Mouse (Mus musculus) neural tube, embryonic 12.5 days (tissue): ENCODE measurements around the gene Mrpl24. TPM values are rescaled to one million over a fixed set of nuclear protein-coding genes. Genes with fewer than 3 reads are reported as not detected.

ENCODE experiments used
- ATAC-seq: fragments of 200-750 bp; cut with Nextera tagmentation; 2 replicates; pipeline ENCODE4 v1.8.0; 2017; ENCODE audit warnings: low read depth, mild to moderate bottlenecking, moderate TSS enrichment, moderate library complexity; ENCODE audit not compliant: low FRiP score
- H3K27ac ChIP-seq: fragments of 300-500 bp; sonication (generic); 2 replicates; pipeline ENCODE4 v1.5.1; 2016
- H3K27me3 ChIP-seq: fragments of 300-500 bp; sonication (generic); replicated peaks from 2 replicates; pipeline ENCODE4 v1.6.1; 2016; ENCODE audit warnings: mild to moderate bottlenecking
- H3K36me3 ChIP-seq: fragments of 300-500 bp; sonication (generic); 2 replicates; pipeline ENCODE4 v1.6.1; 2016; ENCODE audit warnings: mild to moderate bottlenecking
- H3K4me1 ChIP-seq: fragments of 300-500 bp; sonication (generic); 2 replicates; pipeline ENCODE4 v1.6.1; 2016
- H3K4me2 ChIP-seq: fragments of 300-500 bp; sonication (generic); replicated peaks from 2 replicates; pipeline ENCODE4 v1.6.1; 2016; ENCODE audit warnings: mild to moderate bottlenecking
- H3K4me3 ChIP-seq: fragments of 300-500 bp; sonication (generic); 2 replicates; pipeline ENCODE4 v1.5.1; 2016
- H3K9ac ChIP-seq: fragments of 300-500 bp; sonication (generic); 2 replicates; pipeline ENCODE4 v1.6.1; 2016; ENCODE audit warnings: mild to moderate bottlenecking
- H3K9me3 ChIP-seq: fragments of 300-500 bp; sonication (generic); 2 replicates; pipeline ENCODE4 v1.6.1; 2016; ENCODE audit warnings: mild to moderate bottlenecking
- WGBS: fragments of 180-500 bp; shearing (Covaris S2); methylation state at CpG from one replicate; pipeline ENCODE4 v1.1.7; 2016; 5-methylcytosine and 5-hydroxymethylcytosine counted together
- polyA plus RNA-seq: library from polyadenylated mRNA; unstranded; fragments of >200 nt; fragmentation: Nextera tagmentation; extraction: Ambion mirVana; gene quantifications from 2 replicates; pipeline ENCODE4 v1.2.1, GENCODE M21; 2016

The Mrpl24 gene
- polyA plus RNA-seq, 1 experiment from 2014 or later, result 81.7 TPM

DNA sequence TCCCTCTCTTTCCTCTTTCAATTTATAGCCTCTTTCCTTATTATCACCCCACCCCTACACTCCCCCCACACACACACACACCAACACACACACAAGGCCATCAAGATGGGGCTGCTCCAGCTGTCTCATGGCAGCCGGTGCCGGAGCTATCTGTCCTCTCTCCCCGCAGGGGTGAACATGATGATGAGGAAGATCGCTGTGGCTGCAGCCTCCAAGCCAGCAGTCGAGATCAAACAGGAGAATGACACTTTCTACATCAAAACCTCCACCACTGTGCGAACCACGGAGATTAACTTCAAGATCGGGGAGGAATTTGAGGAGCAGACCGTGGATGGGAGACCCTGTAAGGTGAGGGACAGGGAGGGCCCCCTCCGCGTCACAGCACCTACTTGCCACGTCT is 32.6 kb downstream of the Mrpl24 start:
- Histone ChIP-seq H3K9me3 (no peaks in the 10 kb centered on the region), H3K27me3 (no peaks in the 10 kb centered on the region), H3K9ac (peak overlapping the region; percentile 47), H3K27ac (0 out of 2 replicates have a peak overlapping the region, but pooled peaks have one; percentile 33), H3K4me1 (peaks cover 55% of the 10 kb centered on the region), H3K36me3 (peaks cover 5% of the 10 kb centered on the region; the same call in 1 of the 2 replicates), H3K4me3 (peak overlapping the region; percentile 8; the same call in 1 of the 2 replicates), H3K4me2 (peak overlapping the region; percentile 71)
- ATAC-seq, result no peak
- 17% methylated on average over 12 of the region's 12 CpGs for WGBS

DNA sequence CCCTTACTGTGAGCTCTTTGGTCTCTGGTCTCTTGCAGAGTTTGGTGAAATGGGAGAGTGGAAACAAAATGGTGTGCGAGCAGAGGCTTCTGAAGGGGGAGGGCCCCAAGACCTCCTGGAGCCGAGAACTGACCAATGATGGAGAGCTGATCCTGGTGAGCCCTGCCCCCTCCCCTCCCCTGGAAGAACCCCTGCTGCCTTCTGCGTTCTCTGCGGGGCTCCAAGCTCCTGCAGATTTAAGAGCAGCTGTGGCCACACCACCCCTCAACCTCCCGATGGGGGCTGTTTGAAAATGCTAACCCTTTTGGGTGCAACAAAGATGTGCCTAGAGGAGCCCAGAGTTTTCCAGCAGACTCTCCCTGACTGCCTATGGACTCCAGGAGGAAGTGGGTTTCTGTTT is 33.1 kb downstream of the Mrpl24 start:
- peak overlapping the region; percentile 71 for H3K4me2 ChIP-seq
- H3K9me3 ChIP-seq, result no peaks in the 10 kb centered on the region
- ATAC-seq, result 0 out of 2 replicates have a peak, but pooled peaks have one; percentile 21
- peak overlapping the region; percentile 47 for H3K9ac ChIP-seq
- peaks cover 5% of the 10 kb centered on the region; the same call in 1 of the 2 replicates for H3K36me3 ChIP-seq
- 3% methylated on average over 5 of the region's 5 CpGs for WGBS
- H3K4me1 ChIP-seq, result peaks cover 50% of the 10 kb centered on the region
- 0 out of 2 replicates have a peak overlapping the region, but pooled peaks have one; percentile 8 for H3K4me3 ChIP-seq
- H3K27ac ChIP-seq, result 0 out of 2 replicates have a peak overlapping the region, but pooled peaks have one; percentile 33
- H3K27me3 ChIP-seq, result no peaks in the 10 kb centered on the region

DNA sequence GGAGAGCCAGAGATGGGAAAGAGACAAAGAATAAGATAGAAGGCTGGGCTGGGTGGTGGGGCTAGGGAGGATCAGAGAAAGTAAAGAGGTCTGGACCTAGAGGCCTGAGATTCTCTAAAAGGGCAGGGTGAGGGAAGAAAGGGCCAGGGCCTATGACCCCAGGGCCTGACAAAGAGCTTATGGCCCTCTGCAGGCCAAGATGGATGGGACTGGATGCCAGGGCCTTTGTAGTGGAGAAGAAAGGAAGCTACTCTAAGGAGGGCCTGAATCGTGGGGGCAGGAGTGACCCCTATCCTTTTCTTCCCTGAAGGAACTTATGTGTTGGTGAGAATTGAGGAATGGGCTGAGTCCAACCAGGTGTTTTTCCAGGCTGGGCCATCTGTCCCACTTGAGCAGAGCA is 38.8 kb downstream of the Mrpl24 start:
- Histone ChIP-seq H3K4me1 (peaks cover 32% of the 10 kb centered on the region), H3K9me3 (no peaks in the 10 kb centered on the region), H3K4me3 (no peak overlapping the region), H3K9ac (no peak overlapping the region), H3K4me2 (no peak overlapping the region), H3K27ac (no peak overlapping the region), H3K27me3 (no peaks in the 10 kb centered on the region), H3K36me3 (peaks cover 5% of the 10 kb centered on the region; the same call in 1 of the 2 replicates)
- 8% methylated on average over 1 of the region's 1 CpGs for WGBS
- no peak for ATAC-seq

DNA sequence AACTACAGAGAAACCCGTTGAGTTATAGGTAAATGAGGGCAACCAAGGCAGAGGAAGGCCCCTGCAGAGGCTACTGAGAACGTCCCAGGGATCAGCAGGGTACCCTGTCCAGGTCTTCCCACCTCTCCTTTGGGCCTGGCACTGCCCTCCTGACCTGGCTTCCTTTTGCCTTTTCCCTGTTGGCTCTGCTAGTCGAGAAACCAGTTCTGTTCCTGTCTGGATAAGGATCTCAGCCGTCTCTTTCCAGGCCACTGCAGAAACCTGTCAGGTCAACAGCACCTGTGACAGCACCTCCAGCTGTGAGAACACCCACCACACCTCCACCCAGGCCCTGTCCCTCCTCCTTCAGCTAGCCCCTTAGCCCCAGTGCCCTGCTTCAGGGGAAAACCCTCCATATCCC is 39.2 kb downstream of the Mrpl24 start:
- ATAC-seq, result no peak
- H3K4me1 ChIP-seq, result peaks cover 29% of the 10 kb centered on the region
- 12% methylated on average over 4 of the region's 4 CpGs for WGBS
- H3K36me3 ChIP-seq, result peaks cover 5% of the 10 kb centered on the region; the same call in 1 of the 2 replicates
- no peaks in the 10 kb centered on the region for H3K9me3 ChIP-seq
- H3K4me2 ChIP-seq, result no peak overlapping the region
- H3K4me3 ChIP-seq, result no peak overlapping the region
- no peak overlapping the region for H3K27ac ChIP-seq
- no peak overlapping the region for H3K9ac ChIP-seq
- no peaks in the 10 kb centered on the region for H3K27me3 ChIP-seq

DNA sequence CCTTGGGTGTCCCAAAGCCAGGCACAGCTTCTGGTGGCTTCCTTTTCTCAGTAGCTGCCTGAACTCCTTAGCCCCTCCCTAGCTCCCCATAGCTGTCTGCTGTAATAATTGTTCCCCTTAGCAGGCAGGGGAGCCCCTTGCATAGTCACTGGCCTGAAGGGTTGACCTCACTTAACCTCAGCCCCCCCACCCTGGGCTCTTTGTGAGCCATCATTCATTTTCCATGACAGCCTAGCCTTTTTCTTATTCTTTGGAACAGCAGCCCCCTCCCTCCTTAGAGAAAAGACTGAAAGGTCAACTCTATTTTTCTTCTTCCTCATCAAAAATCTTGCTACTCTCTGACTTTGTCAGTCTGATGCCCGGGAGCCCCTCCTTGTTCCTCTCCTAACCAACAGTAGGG is 39.7 kb downstream of the Mrpl24 start:
- H3K27ac ChIP-seq, result 0 out of 2 replicates have a peak overlapping the region, but pooled peaks have one; percentile 12
- H3K9ac ChIP-seq, result no peak overlapping the region

GRCm38 (mm10) chr3:87959371-87959770 is 40.1 kb downstream of the Mrpl24 start:
- Histone ChIP-seq H3K9me3 (no peaks in the 10 kb centered on the region), H3K27me3 (no peaks in the 10 kb centered on the region), H3K4me3 (no peak overlapping the region), H3K36me3 (no peaks in the 10 kb centered on the region), H3K27ac (peak overlapping the region; percentile 92; the same call in 1 of the 2 replicates), H3K9ac (no peak overlapping the region), H3K4me2 (no peak overlapping the region), H3K4me1 (peaks cover 29% of the 10 kb centered on the region)
- ATAC-seq, result no peak
- WGBS, result 34% methylated on average over 7 of the region's 7 CpGs

More for the DNA sequence above, 39.7 kb downstream of the Mrpl24 start:
- peaks cover 29% of the 10 kb centered on the region for H3K4me1 ChIP-seq
- peaks cover 3% of the 10 kb centered on the region; the same call in 1 of the 2 replicates for H3K36me3 ChIP-seq
- no peak overlapping the region for H3K4me2 ChIP-seq
- 11% methylated on average over 1 of the region's 1 CpGs for WGBS
- H3K9me3 ChIP-seq, result no peaks in the 10 kb centered on the region
- no peak for ATAC-seq
- H3K27me3 ChIP-seq, result no peaks in the 10 kb centered on the region
- H3K4me3 ChIP-seq, result no peak overlapping the region

DNA sequence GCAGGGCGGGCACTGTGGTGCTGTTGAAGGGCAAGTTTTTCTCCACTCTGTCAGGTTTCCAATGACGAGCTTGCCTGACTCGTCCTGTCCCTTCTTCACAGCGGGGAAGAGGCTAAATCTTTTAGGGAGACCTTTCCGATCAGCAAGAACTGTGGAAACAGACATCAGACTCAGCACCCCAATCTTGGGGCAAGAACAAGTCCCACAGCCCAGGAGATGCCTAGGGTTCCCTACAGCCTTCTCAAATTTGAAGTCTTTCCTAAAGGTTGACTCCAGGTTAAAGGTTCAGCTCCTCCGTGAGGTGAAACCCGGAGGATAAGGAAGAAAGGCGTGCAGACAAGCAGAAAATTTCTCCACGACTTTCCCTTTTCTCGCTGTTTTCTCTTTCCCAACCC is 40.9 kb downstream of the Mrpl24 start:
- H3K4me2 ChIP-seq, result peak overlapping the region; percentile 72
- 0 out of 2 replicates have a peak, but pooled peaks have one; percentile 10 for ATAC-seq
- peaks cover 29% of the 10 kb centered on the region for H3K4me1 ChIP-seq
- WGBS, result 5% methylated on average over 10 of the region's 10 CpGs
- H3K4me3 ChIP-seq, result peak overlapping the region; percentile 41
- H3K9ac ChIP-seq, result peak overlapping the region; percentile 70
- H3K9me3 ChIP-seq, result no peaks in the 10 kb centered on the region
- H3K27ac ChIP-seq, result peak overlapping the region; percentile 92
- H3K36me3 ChIP-seq, result no peaks in the 10 kb centered on the region
- no peaks in the 10 kb centered on the region for H3K27me3 ChIP-seq

DNA sequence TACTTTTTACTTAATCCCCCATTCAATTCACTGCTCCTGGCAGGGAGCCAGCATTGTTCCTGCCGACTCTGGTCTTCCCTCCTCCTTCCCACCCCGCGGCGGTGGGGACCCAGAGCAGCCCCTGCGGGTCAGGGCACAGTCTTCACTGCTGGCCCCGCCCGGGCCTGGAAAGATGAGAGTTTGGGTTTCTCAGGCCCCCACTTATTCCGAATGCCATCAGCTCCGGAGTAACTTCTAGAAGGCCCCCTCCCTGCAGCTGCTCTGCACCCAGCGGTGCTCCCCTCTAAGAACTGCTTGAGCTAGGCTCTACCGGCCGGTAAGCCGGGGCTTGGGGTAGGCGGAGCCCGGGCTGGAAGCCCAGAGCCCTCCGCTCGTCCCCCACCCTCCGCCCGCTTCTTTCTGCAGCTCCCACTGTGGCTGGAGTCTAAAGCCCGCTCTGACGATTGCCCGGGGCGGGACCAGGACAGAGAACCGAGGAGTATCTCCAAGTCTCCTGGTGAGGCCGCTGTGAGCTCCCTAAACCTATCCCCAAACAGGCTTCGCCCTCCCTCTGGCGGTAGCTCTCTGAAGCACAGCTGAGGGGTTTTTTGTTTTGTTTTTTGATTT is 41.4 kb downstream of the Mrpl24 start:
- Histone ChIP-seq H3K27me3 (no peaks in the 10 kb centered on the region), H3K9ac (peak overlapping the region; percentile 70), H3K4me1 (peaks cover 29% of the 10 kb centered on the region), H3K4me2 (peak overlapping the region; percentile 72), H3K9me3 (no peaks in the 10 kb centered on the region), H3K27ac (peak overlapping the region; percentile 92), H3K36me3 (no peaks in the 10 kb centered on the region), H3K4me3 (peak overlapping the region; percentile 41)
- under 1% methylated on average over 27 of the region's 27 CpGs for WGBS
- ATAC-seq, result peak; percentile 98

- peaks cover 51% of the 10 kb centered on the region for H3K4me1 ChIP-seq
- H3K27ac ChIP-seq, result no peak overlapping the region
- peak overlapping the region; percentile 78 for H3K4me3 ChIP-seq
- ATAC-seq, result no peak
- H3K9ac ChIP-seq, result 0 out of 2 replicates have a peak overlapping the region, but pooled peaks have one; percentile 92
- H3K27me3 ChIP-seq, result no peaks in the 10 kb centered on the region
- no peaks in the 10 kb centered on the region for H3K9me3 ChIP-seq
- under 1% methylated on average over 21 of the region's 21 CpGs for WGBS
- peaks cover 2% of the 10 kb centered on the region for H3K36me3 ChIP-seq
- H3K4me2 ChIP-seq, result peak overlapping the region; percentile 94
Measured at GRCm38 (mm10) chr3:87970184-87970938, 51.1 kb downstream of the Mrpl24 start.

GRCm38 (mm10) chr3:87970939-87971488 is 51.7 kb downstream of the Mrpl24 start, which contains the start of gene Nes:
Gene Nes (plus strand): TSS chr3:87971078.
- peak; percentile 57 for ATAC-seq
- peaks cover 51% of the 10 kb centered on the region for H3K4me1 ChIP-seq
- H3K4me2 ChIP-seq, result peak within 1 kb of the TSS; percentile 94

GRCm38 (mm10) chr3:87971489-87972202 is 52.3 kb downstream of the Mrpl24 start:
- H3K27ac ChIP-seq, result peak overlapping the region; percentile 75
- ATAC-seq, result no peak; the same call in 1 of the 2 replicates
- no peaks in the 10 kb centered on the region for H3K9me3 ChIP-seq
- under 1% methylated on average over 60 of the region's 60 CpGs for WGBS
- no peaks in the 10 kb centered on the region for H3K27me3 ChIP-seq
- H3K4me1 ChIP-seq, result peaks cover 51% of the 10 kb centered on the region
- peaks cover 14% of the 10 kb centered on the region for H3K36me3 ChIP-seq
- H3K9ac ChIP-seq, result peak overlapping the region; percentile 92
- H3K4me3 ChIP-seq, result peak overlapping the region; percentile 78
- peak overlapping the region; percentile 94 for H3K4me2 ChIP-seq

More at GRCm38 (mm10) chr3:87970939-87971488, 51.7 kb downstream of the Mrpl24 start, which contains the start of gene Nes:
- peak within 1 kb of the TSS; percentile 78 for H3K4me3 ChIP-seq
- under 1% methylated on average over 44 of the region's 44 CpGs for WGBS
- no peaks in the 10 kb centered on the region for H3K27me3 ChIP-seq
- H3K36me3 ChIP-seq, result peaks cover 8% of the 10 kb centered on the region
- H3K9ac ChIP-seq, result peak within 1 kb of the TSS; percentile 92
- H3K27ac ChIP-seq, result peak within 1 kb of the TSS; percentile 75
- no peaks in the 10 kb centered on the region for H3K9me3 ChIP-seq
